Mouse (Mus musculus) adrenal gland, adult (tissue): ENCODE data around the gene Ppp5c.

Experiments
- DNase-seq, 2 experiments: peaks; one replicate each; pipeline ENCODE4 v3.0.0; 2022 to 2023; ENCODE audit warnings: low spot score in 1 of 2; ENCODE audit not compliant: inconsistent age in 2 of 2

The Ppp5c gene

DNA sequence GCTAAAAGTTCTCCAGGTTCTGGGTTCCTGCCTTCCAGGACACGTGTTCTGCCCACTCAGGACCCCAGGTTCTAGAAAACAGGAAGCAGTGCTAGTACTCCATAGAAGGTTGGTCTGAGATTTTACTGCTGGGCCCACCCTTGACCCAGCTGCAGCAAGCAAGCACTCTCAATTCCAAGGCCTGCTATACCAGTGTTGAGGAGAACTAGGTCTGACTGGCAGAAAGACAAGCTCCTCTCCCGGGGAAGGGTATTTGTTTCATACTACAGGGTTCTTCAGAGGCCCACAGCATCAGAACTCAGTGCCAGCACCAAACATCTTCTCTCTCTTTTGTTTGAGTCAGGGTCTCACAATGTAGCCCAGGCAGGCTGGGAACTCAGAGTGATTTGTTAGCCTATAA, 9.8 kb downstream of the Ppp5c start:
- DNase-seq, result no peak

DNA sequence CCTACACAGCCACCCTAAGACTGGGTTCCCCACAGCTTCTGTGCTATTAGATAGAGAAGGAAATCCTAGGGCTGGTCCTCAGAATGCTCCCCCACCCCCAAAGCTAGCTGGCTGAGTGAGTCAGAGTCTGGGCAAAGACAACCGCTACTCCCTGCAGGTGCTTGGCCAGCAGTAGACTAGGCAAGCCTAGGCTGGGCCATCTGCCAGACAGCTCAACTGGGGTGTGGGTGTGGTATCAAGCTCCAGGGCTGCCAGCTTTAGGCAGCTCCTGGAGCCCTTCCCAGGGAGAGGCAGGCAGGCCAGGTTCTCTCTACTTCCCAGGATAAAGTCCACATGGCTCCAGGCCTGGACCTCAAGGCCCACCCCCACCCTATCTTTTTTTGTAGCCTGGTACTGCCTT, 10.7 kb downstream of the Ppp5c start:
- DNase-seq, result peak; percentile 91 to 96

DNA sequence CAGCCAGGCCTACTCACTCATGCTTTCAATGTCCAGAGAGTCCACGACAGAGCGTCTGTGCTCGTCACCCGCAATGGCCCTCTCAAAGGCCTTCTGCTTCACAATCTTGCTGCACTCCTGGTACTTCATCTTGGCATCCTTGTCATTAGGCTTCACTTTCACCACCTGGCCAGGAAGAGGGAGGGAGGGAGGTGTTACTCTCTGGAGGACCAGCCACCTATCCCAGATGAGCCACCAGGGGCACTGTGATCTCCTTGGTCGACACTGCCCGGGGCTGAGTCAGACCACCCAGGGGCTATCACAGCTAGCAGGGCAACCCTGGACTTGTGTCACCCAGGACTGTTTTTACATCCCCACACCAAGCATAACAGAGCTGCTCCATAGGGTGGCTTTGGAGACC, 12.3 kb downstream of the Ppp5c start:
- no peak for DNase-seq

DNA sequence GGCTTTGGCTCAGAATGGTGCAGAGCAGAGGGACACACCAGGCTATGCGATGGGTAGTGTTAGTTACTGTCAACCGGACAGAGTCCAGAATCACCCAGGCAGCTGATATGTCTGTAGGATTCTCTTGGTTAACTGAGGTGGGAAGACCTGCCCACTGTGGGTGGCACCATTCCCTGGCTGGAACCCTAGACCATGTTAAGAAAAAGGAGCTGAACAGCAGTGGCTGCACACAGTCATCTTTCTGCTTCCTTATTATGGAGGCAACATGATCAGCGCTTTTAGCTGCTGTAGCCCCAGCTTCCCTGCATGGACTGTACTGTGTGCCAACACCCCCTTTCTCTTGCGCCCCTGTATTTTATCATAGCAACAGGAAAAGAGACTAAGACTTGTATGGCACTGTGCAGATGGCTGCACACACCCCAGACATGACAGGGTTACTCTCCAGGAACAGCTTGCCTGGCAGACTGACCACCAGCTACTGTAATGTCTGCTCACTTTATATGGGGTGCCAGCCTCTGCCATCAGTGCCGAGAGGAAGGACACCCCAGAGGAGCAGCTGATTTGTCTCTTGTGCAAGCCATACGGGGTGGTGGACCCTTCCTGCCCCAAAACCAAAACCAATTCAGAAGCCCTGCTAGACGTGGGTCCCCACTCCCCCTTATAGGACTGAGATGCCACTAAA, 15.7 kb downstream of the Ppp5c start:
- no peak for DNase-seq

DNA sequence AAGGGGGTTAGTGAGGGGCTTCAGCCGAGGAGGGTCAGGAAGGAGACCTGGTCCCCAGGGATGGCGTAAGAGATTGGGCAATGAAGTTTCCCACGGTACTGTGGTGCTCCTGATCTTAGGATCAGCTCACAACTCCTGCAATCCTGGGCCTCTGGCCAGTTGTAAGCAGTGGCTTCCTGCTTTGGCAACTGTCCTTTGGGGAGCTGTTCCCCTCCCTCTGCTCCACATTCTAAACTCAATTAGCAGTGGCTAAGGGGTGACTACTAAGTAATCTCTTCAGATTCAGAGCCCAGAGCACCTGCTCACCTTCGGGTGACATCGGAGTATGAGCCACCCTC, 17.7 kb downstream of the Ppp5c start:
- no peak for DNase-seq

DNA sequence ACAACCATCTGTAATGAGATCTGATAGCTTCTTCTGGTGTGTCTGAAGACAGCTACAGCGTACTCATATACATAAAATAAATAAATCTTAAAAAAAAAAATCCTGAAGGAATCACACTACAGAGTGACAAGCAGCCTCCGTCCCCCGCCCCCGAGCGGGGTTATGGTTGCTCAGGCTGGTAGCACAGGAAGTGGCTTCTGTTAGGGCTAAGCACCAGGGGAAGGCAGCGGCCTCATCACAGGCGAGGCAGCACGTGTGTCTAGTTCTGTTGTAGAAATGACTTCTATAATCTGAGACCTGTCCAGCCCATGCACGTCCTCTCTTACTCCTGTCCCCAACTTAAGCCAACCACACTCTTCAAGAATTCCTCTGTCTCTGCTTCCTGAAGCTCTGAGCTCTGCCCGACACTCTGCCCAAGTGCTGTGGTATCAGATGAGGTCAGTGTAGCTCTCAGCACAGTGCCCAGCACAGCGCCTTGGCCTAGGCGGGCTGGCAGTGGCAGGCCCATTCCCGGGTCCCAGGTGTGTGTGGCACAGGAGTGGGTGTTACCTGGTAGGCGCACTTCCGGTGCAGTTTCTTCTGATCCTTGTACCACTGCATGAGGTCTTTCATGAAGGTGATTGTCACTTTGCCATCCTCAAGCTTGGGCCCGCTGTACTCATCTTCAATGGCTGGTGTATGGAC, 18.3 kb downstream of the Ppp5c start:
- no peak for DNase-seq

DNA sequence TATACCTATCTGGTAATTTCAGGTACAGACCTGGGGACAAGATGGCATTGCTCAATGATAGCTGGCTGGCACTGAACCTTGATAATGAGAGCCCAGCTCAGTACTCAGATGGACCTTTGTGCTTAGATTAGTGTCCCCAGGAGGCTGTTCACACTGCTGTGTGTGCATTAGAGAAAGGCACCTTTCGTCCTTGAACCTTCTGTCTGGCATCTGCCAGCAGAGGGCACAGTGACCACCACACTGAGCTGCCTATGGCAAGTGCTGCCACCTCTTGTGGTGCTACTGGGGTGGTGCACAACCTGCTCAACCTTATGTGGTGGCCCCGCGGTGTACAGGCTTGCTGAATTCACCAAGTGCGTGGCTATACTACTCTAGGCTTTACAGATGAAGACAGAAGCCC, 20.4 kb downstream of the Ppp5c start:
- no peak for DNase-seq

DNA sequence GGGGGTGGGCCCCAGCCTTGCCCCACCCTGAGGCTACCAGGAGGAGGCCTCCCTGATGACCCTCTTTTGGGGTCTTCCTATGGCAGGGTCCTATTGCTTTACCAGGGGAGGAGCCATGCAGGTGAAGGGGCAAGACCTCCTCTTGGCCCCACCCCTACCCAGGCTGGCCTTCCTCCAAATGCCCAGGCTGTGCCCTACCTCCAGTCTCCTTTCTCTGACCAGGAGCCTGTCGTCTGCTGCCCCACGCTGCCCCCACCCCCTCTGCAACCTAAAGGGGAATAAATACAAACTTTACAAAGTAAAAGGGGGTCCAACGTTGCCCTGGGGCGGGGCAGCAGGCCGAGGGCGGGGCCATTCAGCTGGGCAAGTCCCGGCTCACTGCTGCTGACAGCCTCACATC, 23.0 kb downstream of the Ppp5c start:
- no peak for DNase-seq

DNA sequence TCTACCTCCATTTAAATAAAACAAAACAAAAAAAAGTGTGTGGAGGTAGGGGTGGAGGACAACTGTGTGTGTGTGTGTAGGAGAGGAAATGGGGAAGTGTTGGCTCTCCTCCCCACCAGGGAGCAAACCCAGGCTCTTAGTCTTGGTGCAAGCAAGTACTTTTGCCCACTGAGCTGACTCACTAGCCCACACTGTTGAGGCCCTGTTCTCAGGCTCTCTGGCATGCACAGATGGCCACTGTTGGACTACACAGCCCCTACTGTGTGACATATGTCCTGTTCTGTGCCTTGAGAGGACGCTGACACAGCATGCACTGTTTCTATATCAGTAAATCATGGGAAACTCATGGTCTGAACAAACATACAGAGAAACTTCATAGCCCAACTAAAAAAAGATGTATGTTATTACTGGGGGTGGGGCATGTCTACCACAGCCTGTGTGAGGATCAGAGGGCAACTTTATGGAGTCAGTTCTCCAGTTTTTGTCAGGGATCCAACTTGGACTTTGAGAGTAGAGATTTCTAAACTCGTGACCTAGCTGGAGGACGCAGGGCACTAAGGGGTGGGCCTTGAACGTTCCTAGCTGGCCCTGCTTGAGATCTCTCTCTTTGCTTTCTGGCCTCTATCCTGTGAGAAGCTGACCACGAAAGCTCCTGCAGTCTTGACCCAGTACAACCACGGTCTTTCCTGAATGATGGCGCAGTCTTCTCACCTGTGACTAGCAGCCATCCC, 24.3 kb downstream of the Ppp5c start:
- DNase-seq, result peak in 1 of 2 experiments; percentile 69

DNA sequence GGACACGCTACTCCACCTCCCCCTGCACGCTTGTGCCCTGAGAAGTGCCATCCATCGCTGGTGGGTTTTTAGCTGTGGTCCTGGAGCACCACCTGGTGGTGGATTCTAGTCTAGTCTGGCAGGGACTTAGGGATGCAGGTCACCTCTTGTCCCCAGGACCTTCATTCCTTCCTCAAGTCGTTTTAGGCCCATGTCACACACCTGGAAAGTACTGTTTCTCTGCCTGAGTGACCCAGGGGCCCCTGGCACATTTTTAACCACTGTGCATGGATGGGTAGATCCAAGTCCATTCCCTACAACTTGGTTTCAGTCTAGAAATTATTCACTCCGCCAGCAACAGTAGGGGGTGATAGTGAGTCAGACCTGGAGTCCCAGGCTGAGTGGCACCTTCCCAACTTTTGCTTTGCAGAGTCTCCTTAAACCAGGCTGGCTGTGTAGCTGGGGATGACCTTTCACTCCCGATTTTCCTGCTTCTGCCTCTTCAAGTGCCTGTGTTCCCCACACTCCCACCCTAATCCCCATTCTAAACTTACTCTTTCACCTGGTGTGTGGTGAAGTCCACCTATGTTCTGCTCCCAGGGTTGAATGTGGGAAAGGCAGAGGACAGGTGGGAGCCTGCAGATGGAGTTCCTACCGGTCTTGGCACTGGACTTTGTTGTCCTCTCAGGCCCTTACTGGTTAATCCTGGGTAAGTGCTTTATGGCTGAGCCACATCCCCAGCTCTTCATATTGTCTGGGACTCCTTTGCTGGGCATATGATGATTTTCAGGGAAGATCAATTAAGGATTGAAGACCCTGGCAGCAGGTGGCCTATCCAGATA, 25.1 kb downstream of the Ppp5c start:
- DNase-seq, result peak; percentile 79 to 94

DNA sequence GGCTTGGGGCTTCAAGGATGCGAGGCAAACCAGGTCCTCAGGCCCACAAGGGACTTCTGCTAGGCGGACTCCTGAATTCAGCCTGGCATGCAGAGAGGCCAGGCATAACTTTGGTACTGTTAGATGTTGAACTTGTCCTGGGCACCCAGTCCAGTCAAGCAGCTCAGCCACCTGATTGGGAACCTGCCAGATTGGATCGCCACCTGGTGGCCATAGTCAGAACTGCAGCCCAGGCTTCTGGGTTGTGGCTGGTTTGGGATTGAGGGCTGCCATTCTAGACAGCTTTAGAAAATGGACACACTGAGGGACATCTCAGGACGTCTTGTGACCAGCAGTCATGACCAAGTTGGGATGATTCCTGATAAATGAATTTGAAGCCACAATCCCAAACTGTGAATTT, 28.1 kb downstream of the Ppp5c start:
- DNase-seq, result peak; percentile 88 to 97

DNA sequence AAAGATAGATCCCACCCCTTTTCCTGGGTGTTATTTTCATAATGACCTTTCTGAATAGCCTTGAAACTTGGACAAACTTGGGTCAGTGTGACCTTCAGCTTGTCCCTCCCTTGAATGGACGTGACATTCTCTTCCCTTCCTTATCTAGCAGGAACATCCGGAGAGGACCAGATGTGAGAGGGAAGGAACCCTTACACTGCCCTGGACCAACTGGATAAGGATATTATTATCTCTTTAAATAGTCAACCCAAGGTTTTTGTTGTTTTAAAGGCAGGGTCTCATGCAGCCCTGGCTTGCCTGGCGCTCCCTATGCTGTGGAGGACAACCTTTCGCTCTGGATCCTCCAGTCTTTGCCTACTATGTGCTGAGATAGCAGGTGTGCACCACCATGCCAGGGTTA, 28.5 kb downstream of the Ppp5c start:
- DNase-seq, result no peak

DNA sequence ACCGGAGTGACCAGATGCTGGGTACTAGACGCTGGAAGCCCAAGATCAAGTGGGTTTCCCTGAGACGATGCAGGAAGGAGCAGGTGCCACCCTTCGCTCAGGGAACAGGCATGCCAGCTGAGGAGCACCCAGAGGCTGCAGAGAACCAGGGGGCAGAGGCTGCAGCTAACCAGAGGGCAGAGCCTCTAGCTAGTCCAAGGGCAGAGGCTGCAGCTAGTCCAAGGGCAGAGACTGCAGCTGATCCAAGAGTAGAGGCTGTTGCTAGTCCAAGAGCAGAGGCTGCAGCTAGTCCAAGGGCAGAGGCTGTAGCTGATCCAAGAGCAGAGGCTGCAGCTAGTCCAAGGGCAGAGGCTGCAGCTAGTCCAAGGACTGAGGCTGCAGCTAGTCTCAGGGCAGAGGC, 32.4 kb downstream of the Ppp5c start:
- DNase-seq, result peak in 1 of 2 experiments; percentile 67

DNA sequence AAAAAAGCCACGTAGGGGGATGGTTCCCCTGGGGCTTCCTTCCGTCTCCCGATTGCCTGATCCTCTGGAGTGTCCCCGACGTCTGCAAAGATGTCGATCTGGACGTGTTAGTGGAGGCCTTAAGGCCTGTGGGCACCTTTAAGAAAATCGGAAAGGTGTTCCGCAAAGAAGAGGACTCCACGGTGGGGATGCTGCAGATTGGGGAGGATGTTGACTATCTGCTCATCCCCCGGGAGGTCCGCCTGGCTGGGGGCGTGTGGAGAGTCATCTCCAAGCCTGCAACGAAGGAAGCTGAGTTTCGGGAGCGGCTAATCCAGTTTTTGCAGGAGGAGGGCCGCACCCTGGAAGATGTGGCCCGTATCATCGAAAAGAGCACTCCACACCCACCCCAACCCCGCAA, 33.3 kb downstream of the Ppp5c start:
- peak in 1 of 2 experiments; percentile 71 for DNase-seq

DNA sequence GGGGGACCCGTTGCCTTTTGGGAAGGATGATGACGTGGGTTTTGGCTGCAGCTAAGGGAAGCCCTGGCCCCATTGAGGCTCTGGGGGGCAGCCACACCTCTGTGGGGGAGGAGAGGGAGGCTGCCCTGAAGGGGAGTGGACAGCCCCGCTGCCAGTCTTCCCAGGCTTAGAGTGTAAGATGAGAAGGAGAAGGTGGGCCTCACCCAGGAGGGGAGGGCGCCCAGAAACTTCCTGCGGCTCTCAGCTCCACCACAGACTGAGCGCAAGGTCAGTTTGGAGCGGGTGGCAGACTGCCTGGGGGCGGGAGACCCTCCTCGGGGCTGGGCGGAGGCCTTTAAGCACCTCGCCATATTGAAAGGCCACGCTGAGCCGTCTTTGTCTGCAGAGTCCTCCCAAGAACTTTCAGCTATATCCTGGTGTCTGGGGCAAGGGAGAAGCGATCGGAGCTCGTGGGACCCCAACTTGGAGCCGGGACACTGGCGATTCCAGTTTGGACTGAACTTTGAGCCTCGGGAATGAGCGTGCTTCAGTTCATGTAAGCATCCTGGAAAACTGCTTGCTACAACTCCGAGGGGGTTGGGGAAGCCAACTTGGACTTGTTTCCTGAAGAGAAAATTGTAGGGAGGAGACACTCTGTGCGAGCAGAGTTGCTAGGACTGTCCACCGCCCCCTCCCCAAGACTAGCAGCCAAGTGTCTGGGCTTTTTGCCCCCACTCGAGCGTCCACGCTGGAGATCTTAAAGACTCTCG, 33.9 kb downstream of the Ppp5c start:
- DNase-seq, result peak; percentile 93 to 94

DNA sequence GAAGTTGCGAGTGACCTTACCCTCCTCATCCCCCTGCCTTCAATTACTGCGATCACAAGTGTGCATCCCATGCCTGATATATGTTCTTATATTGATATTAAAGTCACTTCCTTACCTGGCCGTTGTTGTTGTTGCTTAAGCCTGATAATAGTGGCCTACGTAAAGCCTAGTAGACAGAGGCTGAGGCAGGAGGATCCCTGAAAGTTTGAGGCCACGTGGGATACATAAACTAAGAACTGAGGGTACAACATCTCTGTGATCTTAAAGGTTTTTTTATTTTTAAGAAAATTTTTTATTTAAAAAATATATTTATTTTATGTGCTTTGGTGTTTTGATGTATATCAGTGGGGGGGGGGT, 35.3 kb downstream of the Ppp5c start, which contains the start of gene Ccdc8:
TSS of gene Ccdc8 (plus strand) at position 258 of the 357 bp plus-strand sequence.
- no peak for DNase-seq

DNA sequence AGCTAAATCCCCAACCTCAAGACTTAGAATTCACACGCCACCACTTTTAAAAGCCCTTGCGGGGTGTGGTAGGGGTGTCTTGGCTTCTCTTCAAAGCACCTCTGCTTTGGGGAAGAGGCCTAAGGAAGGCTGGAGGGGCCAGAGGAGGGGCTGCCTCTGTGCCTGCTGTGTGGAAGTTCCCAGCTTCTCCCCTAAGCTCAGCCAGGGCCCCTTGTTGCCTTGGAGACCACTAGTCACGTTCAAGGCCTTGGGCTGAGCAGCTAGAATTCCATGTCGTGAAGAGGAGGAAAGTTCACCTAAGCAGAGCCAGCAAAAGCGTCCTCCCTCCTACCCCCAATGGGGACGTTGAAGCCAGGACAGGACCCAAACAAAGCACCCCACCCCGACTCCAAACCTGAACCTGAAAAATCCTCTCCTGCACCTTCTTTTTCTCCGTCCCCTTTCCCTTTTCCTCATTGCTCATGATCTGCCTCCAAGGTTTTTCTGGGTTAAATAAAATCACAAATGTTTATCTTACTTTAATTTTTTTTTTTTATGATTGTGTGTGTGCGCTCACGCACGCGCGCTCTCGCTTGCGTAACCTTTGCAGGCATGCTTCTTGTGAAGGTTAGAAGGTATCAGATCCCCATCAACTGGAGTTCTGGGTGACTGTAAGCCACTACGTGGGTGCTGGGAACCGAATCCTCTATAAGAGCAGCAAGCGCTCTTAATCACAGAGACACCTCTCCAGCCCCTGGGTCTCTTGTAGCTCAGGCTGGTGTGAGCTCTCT, 35.9 kb downstream of the Ppp5c start:
- peak; percentile 75 to 86 for DNase-seq

DNA sequence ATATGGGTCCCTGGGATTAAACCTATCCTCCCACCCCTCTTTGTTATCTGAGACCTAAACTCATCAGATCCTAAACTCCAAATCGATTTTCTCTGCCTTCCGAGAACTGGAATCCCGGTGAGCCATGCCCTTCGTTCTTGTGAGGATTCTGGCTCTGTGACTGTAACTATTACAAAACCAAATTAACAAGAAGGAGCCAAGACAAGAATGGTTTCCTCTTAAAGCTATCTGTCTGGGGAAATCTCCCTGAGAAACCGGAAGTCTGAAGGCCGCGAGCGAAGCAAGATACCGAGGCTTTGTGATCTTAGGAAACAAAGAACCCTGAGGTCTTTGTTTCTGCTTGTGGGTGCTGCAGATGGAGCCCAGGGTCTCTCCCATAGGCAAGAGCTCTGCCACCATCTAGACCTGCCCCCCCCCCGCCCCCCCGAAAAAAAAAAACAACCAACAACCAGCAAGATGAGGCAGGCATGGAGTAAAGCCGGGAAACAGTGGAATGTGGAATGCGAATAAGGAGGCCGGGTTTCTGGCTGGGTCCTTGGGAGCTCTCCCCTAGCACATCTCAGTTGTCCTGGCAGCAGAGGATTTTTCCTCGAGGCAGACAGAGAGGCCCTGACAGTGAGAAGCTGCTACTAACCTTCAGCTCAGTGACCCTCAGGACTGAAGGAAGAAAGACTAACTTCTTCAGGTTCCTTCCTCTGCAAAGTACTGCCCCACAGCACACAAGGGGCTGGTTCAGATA, 37.5 kb downstream of the Ppp5c start:
- DNase-seq, result peak in 1 of 2 experiments; percentile 63

DNA sequence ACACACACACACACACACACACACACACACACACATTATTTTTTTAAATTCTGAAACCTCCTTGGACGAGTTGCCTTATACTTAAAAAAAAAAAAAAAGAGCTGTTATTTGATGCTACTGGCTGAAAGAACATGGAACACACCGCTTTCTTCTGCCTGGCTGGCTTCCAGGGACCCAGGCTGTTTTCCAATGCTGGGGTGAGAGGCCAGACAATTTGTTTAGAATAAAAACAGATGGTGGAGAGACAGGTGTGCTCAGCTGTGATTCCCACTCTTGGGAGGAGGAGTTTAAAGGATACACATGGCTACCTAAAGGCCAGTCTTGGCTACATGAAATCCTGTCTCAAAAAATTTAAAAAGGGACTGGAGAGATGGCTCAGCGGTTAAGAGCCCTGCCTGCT, 39.3 kb downstream of the Ppp5c start:
- peak; percentile 64 to 69 for DNase-seq
